Mouse (Mus musculus) limb, embryonic 11.5 days (tissue): Measurements from ENCODE around the gene Supt4a. TPM values are rescaled to one million over a fixed set of nuclear protein-coding genes. Genes with fewer than 3 reads are reported as not detected.

ENCODE experiments used
- ATAC-seq: fragments of 200-750 bp; cut with Nextera tagmentation; 2 replicates; pipeline ENCODE4 v1.8.0; 2017; ENCODE audit warnings: low read depth; ENCODE audit not compliant: insufficient number of reproducible peaks, low FRiP score, low TSS enrichment
- DNase-seq: peaks from one replicate; pipeline ENCODE4 v3.0.0-alpha.2; 2015; ENCODE audit warnings: low spot score
- H3K27ac ChIP-seq: fragments of 300-500 bp; sonication (generic); replicated peaks from 2 replicates; pipeline ENCODE4 v1.5.1; 2014; ENCODE audit warnings: low read depth, mild to moderate bottlenecking, low read length
- H3K27me3 ChIP-seq: fragments of 300-500 bp; sonication (generic); 2 replicates; pipeline ENCODE4 v1.6.1; 2014; ENCODE audit warnings: mild to moderate bottlenecking, low read length, mixed read lengths; ENCODE audit not compliant: control insufficient read depth, insufficient read depth
- H3K36me3 ChIP-seq: fragments of 300-500 bp; sonication (generic); 2 replicates; pipeline ENCODE4 v1.6.1; 2014; ENCODE audit warnings: mild to moderate bottlenecking, low read length, moderate library complexity, mixed read lengths; ENCODE audit not compliant: control insufficient read depth, insufficient read depth
- H3K4me1 ChIP-seq: fragments of 300-500 bp; sonication (generic); 2 replicates; pipeline ENCODE4 v1.6.1; 2014; ENCODE audit warnings: low read length, mixed read lengths; ENCODE audit not compliant: control insufficient read depth, insufficient read depth
- H3K4me2 ChIP-seq: fragments of 300-500 bp; sonication (generic); 2 replicates; pipeline ENCODE4 v1.6.1; 2014; ENCODE audit warnings: low read depth, mild to moderate bottlenecking, moderate library complexity; ENCODE audit not compliant: severe bottlenecking
- H3K4me3 ChIP-seq: fragments of 300-500 bp; sonication (generic); 2 replicates; pipeline ENCODE4 v1.5.1; 2014; ENCODE audit warnings: low read depth, low read length
- H3K9ac ChIP-seq: fragments of 300-500 bp; sonication (generic); 2 replicates; pipeline ENCODE4 v1.6.1; 2014; ENCODE audit warnings: mild to moderate bottlenecking, low read length
- H3K9me3 ChIP-seq: fragments of 300-500 bp; sonication (generic); 2 replicates; pipeline ENCODE4 v1.6.1; 2016; ENCODE audit warnings: low read length; ENCODE audit not compliant: control insufficient read depth
- WGBS: fragments of 180-500 bp; shearing (Covaris S2); extraction: QIAGEN DNeasy Blood & Tissue Kit; methylation state at CpG from one replicate; pipeline ENCODE4 v1.1.7; 2014; 5-methylcytosine and 5-hydroxymethylcytosine counted together
- polyA plus RNA-seq: library from polyadenylated mRNA; unstranded; fragments of >200 nt; fragmentation: Nextera tagmentation; extraction: Ambion mirVana; gene quantifications from 2 replicates; pipeline ENCODE4 v1.2.1, GENCODE M21; 2014

The Supt4a gene
- polyA plus RNA-seq, 1 experiment from 2014 or later, result 184 TPM

DNA sequence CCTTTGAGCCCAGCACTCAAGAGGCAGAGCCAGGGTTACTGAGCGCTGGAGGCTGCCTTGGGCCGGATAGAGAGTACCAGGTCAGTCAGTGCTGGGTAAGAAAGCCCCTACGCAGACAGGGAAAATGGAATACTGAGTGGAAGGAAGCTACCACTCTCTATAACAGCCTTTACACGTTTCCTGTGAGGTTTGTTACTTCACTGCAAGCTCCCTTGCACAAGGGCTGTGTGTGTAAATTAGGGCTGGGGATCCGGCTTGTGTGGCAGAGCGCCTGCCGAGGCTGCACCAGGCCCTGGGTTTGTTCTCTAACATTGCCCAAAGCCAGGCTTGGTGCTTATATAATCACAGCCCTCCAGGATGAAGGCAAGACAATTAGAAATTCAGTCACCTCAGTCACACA is 17.8 kb upstream of the Supt4a start:
- WGBS, result 77% methylated on average over 7 of the region's 7 CpGs
- no peak overlapping the region for H3K9ac ChIP-seq
- H3K9me3 ChIP-seq, result no peaks in the 10 kb centered on the region
- H3K4me1 ChIP-seq, result no peaks in the 10 kb centered on the region
- H3K4me2 ChIP-seq, result no peak overlapping the region
- H3K36me3 ChIP-seq, result no peaks in the 10 kb centered on the region
- ATAC-seq, result no peak
- no peak for DNase-seq
- no peak overlapping the region for H3K4me3 ChIP-seq
- H3K27ac ChIP-seq, result no peak overlapping the region
- H3K27me3 ChIP-seq, result no peaks in the 10 kb centered on the region

DNA sequence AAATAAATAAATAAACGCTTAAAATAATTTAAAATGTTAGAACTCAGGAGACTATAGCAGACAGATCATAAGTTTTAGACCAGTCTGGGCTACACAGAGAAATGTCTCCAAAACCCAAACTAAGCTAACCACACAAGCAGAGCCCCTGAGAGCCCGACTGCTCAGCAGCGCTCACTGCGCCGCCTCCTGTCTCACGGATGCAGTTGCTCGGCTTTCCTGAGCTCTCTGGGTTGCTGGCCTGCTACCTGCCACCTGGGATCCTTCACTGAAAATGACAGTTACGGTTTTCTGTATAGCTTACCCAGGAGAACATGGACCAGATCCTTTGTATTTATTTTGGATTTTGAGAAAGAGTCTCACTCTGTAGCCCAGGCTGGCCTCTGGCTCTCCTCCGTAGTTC is 17.0 kb upstream of the Supt4a start:
- ATAC-seq, result no peak
- H3K4me1 ChIP-seq, result 0 out of 2 replicates have a peak, but pooled peaks cover under 1% of the 10 kb centered on the region
- H3K36me3 ChIP-seq, result no peaks in the 10 kb centered on the region
- no peak overlapping the region for H3K9ac ChIP-seq
- no peaks in the 10 kb centered on the region for H3K9me3 ChIP-seq
- H3K27me3 ChIP-seq, result no peaks in the 10 kb centered on the region
- H3K4me3 ChIP-seq, result no peak overlapping the region
- no peak overlapping the region for H3K4me2 ChIP-seq
- no peak for DNase-seq
- 57% methylated on average over 9 of the region's 9 CpGs for WGBS
- no peak overlapping the region for H3K27ac ChIP-seq

DNA sequence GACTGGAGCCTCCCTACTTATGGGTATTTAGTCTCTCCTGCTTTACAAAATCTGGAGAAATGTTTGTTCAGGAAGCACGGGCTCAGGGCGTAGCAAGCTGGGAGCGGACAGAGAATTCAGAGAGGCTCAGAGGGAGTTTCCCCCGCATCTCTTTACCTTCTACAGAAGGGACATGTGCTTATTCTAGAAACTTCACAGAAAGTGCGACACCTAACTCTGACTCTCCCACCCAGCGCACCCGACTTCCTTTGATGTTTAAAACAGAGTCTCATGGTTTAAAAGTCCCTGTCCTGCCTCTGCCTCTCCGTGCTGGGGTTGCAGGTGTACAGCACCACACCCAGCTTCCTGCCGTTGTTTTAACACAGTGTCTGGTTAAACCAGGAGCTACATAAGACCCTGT is 16.5 kb upstream of the Supt4a start:
- Histone ChIP-seq H3K36me3 (no peaks in the 10 kb centered on the region), H3K9ac (no peak overlapping the region), H3K27ac (no peak overlapping the region), H3K27me3 (no peaks in the 10 kb centered on the region), H3K4me3 (no peak overlapping the region), H3K9me3 (no peaks in the 10 kb centered on the region), H3K4me1 (peaks cover 3% of the 10 kb centered on the region; the same call in 1 of the 2 replicates), H3K4me2 (no peak overlapping the region)
- no peak for DNase-seq
- no peak for ATAC-seq
- 76% methylated on average over 9 of the region's 9 CpGs for WGBS

DNA sequence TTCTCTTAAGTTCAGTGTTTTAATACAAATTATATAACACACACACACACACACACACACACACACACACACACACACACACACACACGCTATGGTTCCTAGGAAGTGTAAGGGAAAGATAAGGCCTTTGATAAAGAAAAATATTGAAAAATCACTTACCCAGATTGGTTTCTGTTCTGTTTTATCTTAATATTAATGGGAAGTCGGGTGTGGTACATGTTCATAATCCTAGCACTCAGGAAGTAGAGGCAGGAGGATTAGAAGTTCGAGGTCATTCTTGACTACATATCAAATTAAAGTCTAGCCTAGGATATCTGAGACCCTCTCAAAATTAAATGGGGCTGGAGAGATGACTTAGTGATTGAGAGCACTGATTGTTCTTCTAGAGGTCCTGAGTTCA is 15.2 kb upstream of the Supt4a start:
- ATAC-seq (no peak), DNase-seq (no peak)
- no peak overlapping the region for H3K27ac ChIP-seq
- H3K9me3 ChIP-seq, result no peaks in the 10 kb centered on the region
- H3K27me3 ChIP-seq, result no peaks in the 10 kb centered on the region
- no peak overlapping the region for H3K4me2 ChIP-seq
- H3K9ac ChIP-seq, result no peak overlapping the region
- peaks cover 9% of the 10 kb centered on the region for H3K4me1 ChIP-seq
- no peak overlapping the region for H3K4me3 ChIP-seq
- H3K36me3 ChIP-seq, result no peaks in the 10 kb centered on the region
- 89% methylated on average over 3 of the region's 3 CpGs for WGBS

DNA sequence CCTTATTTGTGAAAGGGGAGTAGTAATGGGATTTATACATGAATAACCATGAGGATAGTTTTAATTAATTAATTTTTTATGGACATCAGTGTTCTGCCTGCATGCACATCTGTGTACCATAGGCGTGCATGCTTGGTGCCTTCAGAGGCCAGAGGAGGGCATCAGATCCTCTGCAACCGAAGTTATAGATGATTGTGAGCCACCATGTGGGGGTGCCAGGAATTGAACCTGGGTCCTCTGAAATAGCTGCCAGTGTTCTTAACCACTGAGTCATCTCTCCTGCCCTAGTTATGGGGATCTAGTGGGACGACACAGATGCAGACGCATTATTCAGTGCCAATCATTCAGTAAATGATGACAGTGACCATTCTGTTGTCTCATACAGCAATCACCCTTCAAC is 14.5 kb upstream of the Supt4a start:
- H3K27ac ChIP-seq, result no peak overlapping the region
- 89% methylated on average over 4 of the region's 4 CpGs for WGBS
- H3K4me3 ChIP-seq, result no peak overlapping the region
- DNase-seq, result no peak
- H3K9ac ChIP-seq, result no peak overlapping the region
- peaks cover 9% of the 10 kb centered on the region for H3K4me1 ChIP-seq
- H3K9me3 ChIP-seq, result no peaks in the 10 kb centered on the region
- ATAC-seq, result no peak
- no peak overlapping the region for H3K4me2 ChIP-seq
- H3K27me3 ChIP-seq, result no peaks in the 10 kb centered on the region
- H3K36me3 ChIP-seq, result no peaks in the 10 kb centered on the region

DNA sequence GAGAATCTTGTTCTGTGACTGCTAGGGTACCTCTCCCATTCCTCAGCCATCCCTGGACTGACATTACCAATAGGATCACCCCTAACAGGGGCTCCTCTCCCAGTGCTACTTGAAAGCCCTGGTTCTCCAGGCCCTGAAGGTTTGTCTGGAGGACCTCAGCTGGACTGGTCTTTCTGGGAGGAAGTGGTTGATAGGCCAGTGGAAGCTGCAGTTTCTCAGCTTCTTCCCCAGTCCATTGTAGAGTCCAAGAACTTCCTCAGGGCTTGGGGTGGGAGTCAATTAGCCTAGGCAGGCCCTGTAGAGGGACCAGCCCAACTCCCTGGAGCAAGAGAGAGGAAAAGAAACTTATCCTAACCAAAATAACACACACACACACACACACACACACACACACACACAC is 11.8 kb upstream of the Supt4a start:
- DNase-seq, result no peak
- Histone ChIP-seq H3K9ac (no peak overlapping the region), H3K4me1 (peaks cover 9% of the 10 kb centered on the region), H3K4me2 (no peak overlapping the region), H3K27me3 (no peaks in the 10 kb centered on the region), H3K27ac (peak overlapping the region; percentile 52), H3K4me3 (no peak overlapping the region), H3K9me3 (no peaks in the 10 kb centered on the region), H3K36me3 (no peaks in the 10 kb centered on the region)
- ATAC-seq, result no peak

DNA sequence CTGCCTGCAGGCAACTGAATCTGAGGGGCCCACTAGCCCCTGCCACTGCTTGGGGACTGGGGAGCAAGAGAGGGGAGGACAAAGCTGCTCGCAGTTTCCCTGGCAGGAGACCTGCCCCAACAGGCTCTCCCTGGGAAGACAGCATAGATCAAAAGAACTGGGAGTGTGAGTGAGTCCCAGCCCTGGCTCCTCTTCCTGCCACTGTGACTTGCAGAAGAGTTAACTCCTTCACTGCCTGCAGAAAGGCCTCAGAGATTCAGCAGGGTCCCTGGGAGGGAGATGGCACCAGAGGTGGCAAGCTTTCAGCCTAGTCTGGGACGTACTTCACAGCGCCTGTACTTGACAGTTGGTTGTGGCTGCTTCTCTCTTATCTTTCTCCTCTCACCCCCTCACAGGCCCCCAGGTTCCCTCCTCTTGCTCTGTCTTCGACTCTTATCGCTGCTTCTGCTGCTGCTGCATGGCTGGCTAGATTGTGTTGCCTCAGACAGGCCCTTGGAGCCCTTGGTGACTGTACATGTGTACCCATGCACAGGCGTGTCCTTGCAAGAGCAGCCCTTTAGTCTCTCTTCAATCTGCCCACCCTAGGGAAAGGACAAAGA is 11.3 kb upstream of the Supt4a start:
- H3K27me3 ChIP-seq, result no peaks in the 10 kb centered on the region
- H3K4me2 ChIP-seq, result peak overlapping the region; percentile 7; the same call in 1 of the 2 replicates
- H3K9me3 ChIP-seq, result no peaks in the 10 kb centered on the region
- peak overlapping the region; percentile 40 for H3K9ac ChIP-seq
- 11% methylated on average over 6 of the region's 6 CpGs for WGBS
- ATAC-seq (peak; percentile 21; the same call in 1 of the 2 replicates), DNase-seq (peak; percentile 44)
- peaks cover 9% of the 10 kb centered on the region for H3K4me1 ChIP-seq
- no peaks in the 10 kb centered on the region for H3K36me3 ChIP-seq
- no peak overlapping the region for H3K4me3 ChIP-seq
- H3K27ac ChIP-seq, result peak overlapping the region; percentile 52; the same call in 1 of the 2 replicates

DNA sequence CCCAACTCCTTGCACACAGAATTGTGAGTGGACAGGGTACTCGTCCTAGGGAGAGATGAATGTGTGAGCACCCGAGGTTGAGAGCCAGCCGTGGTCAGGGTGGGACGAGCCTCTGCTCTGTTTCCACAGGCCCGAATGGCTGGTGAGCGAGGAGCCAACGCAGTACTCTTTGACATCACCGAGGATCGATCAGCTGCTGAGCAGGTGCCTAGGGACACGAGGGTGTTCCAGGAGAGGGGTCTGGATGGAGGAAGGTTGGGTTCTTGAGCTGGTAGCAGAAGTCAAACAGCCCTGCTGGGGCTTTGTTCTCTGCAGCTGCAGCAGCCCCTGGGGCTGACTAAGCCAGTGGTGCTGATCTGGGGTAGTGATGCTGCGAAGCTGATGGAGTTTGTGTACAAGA is 10.3 kb upstream of the Supt4a start:
- Histone ChIP-seq H3K27me3 (no peaks in the 10 kb centered on the region), H3K27ac (no peak overlapping the region), H3K36me3 (no peaks in the 10 kb centered on the region), H3K9ac (no peak overlapping the region; the same call in 1 of the 2 replicates), H3K9me3 (no peaks in the 10 kb centered on the region), H3K4me1 (peaks cover 9% of the 10 kb centered on the region), H3K4me2 (no peak overlapping the region), H3K4me3 (no peak overlapping the region)
- WGBS, result 63% methylated on average over 11 of the region's 11 CpGs
- ATAC-seq, result no peak
- no peak for DNase-seq

DNA sequence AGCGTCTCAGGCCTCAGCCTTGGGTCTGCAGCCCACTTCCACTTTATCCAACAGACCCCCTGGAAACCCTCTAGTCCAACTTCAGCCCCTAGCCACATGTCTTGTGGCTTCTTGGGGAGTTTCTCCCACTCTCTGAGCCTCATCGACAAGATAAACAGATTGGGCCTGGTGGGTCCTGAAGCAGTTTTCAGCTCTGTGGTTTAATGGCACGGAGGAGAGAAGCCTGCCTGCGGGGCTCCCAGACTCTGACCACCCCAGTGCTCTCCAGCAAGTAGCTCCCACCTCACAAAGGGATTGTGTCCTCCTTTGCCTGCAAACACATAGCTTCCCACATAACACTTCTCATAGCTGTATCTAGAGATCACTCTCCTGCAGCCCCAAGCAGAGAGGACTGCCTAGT is 9.9 kb upstream of the Supt4a start:
- no peak overlapping the region for H3K4me2 ChIP-seq
- H3K4me1 ChIP-seq, result peaks cover 9% of the 10 kb centered on the region
- no peak overlapping the region for H3K4me3 ChIP-seq
- no peaks in the 10 kb centered on the region for H3K36me3 ChIP-seq
- H3K9ac ChIP-seq, result no peak overlapping the region
- DNase-seq, result no peak
- H3K27ac ChIP-seq, result no peak overlapping the region
- H3K9me3 ChIP-seq, result no peaks in the 10 kb centered on the region
- H3K27me3 ChIP-seq, result no peaks in the 10 kb centered on the region
- WGBS, result 67% methylated on average over 4 of the region's 4 CpGs
- ATAC-seq, result no peak
